Mouse (Mus musculus) forebrain, embryonic 16.5 days (tissue): Measurements from ENCODE around the gene Khk. TPM values are rescaled to one million over a fixed set of nuclear protein-coding genes. Genes with fewer than 3 reads are reported as not detected.
A peak's percentile ranks its signal among the peaks of the same experiment; 100 is the strongest.
"Not testable (repeated sequence)": the region's sequence is repeated elsewhere in the genome, so short reads cannot be mapped to it uniquely, and the experiment has no call there.

Experiments
- ATAC-seq: fragments of 200-750 bp; cut with Nextera tagmentation; 2 replicates; pipeline ENCODE4 v1.8.0; 2017; ENCODE audit warnings: mild to moderate bottlenecking, moderate library complexity
- H3K27ac ChIP-seq: fragments of 300-500 bp; sonication (generic); 2 replicates; pipeline ENCODE4 v1.5.1; 2014; ENCODE audit warnings: low read length, control low read depth
- H3K27me3 ChIP-seq: fragments of 300-500 bp; sonication (generic); replicated peaks from 2 replicates; pipeline ENCODE4 v1.6.1; 2014; ENCODE audit warnings: low read length; ENCODE audit not compliant: control insufficient read depth, insufficient read depth
- H3K36me3 ChIP-seq: fragments of 300-500 bp; sonication (generic); 2 replicates; pipeline ENCODE4 v1.6.1; 2014; ENCODE audit not compliant: control insufficient read depth, insufficient read depth
- H3K4me1 ChIP-seq: fragments of 300-500 bp; sonication (generic); replicated peaks from 2 replicates; pipeline ENCODE4 v1.6.1; 2014; ENCODE audit warnings: low read length; ENCODE audit not compliant: control insufficient read depth, insufficient read depth
- H3K4me2 ChIP-seq: fragments of 300-500 bp; sonication (generic); 2 replicates; pipeline ENCODE4 v1.6.1; 2014; ENCODE audit warnings: mild to moderate bottlenecking, low read length, control low read depth
- H3K4me3 ChIP-seq: fragments of 300-500 bp; sonication (generic); replicated peaks from 2 replicates; pipeline ENCODE4 v1.5.1; 2014; ENCODE audit warnings: mild to moderate bottlenecking, low read length, control low read depth
- H3K9ac ChIP-seq: fragments of 300-500 bp; sonication (generic); replicated peaks from 2 replicates; pipeline ENCODE4 v1.6.1; 2014; ENCODE audit warnings: low read depth, low read length, control low read depth
- H3K9me3 ChIP-seq: fragments of 300-500 bp; sonication (generic); 2 replicates; pipeline ENCODE4 v1.6.1; 2016; ENCODE audit warnings: low read length; ENCODE audit not compliant: control insufficient read depth
- WGBS: fragments of 180-500 bp; shearing (Covaris S2); extraction: QIAGEN DNeasy Blood & Tissue Kit; methylation state at CpG from one replicate; pipeline ENCODE4 v1.1.7; 2014; 5-methylcytosine and 5-hydroxymethylcytosine counted together
- polyA plus RNA-seq: library from polyadenylated mRNA; unstranded; fragments of >200 nt; fragmentation: Nextera tagmentation; extraction: Ambion mirVana; gene quantifications from 2 replicates; pipeline ENCODE4 v1.2.1, GENCODE M21; 2015

Khk gene
- 6.3 and 7.7 TPM in 2 replicates for polyA plus RNA-seq

DNA sequence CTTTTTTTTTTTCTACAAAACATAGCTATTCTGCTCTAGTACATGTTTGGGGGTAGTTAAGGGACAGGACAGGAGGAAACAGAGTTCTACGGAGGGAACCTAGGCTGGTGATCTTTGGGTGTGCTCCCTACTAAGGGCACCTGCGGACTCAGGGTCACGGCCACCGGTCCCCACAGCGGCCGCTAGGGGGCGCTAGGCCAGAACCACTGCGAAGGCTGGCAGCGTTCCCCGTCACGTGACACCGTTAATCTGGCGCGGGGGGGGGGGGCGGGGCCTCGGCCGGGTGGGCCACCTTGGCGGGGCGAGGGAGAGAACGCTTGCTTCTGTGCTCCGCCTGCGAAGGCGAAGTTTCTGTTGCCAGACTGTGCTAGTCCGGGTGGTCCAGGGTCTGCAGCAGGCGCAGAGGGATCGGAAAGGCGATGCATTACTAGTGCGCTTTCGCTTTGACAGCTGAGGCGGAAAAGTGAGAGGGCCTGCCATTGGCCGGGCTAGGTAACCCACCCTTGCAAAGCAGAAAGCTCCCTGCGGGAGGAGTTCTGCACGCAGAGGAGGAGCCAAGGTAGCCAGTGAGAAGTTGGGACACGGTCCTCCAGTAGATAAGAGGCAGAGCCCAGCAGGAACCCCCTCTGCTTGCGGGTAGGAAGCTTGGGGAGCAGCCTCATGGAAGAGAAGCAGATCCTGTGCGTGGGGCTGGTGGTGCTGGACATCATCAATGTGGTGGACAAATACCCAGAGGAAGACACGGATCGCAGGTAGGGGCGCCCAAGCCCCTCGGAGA is at the start of gene Khk:
Khk (plus strand) TSS at position 176 of the 778 bp plus-strand sequence.
- Histone ChIP-seq H3K4me3 (peak within 1 kb of the TSS; percentile 51), H3K4me1 (peaks cover 22% of the 10 kb centered on the region), H3K4me2 (peak within 1 kb of the TSS; percentile 62), H3K36me3 (no peaks in the 10 kb centered on the region), H3K9me3 (no peaks in the 10 kb centered on the region), H3K9ac (peak within 1 kb of the TSS; percentile 57), H3K27me3 (no peaks in the 10 kb centered on the region), H3K27ac (no peak within 1 kb of the TSS)
- peak; percentile 76 for ATAC-seq
- under 1% methylated on average over 40 of the region's 40 CpGs for WGBS

DNA sequence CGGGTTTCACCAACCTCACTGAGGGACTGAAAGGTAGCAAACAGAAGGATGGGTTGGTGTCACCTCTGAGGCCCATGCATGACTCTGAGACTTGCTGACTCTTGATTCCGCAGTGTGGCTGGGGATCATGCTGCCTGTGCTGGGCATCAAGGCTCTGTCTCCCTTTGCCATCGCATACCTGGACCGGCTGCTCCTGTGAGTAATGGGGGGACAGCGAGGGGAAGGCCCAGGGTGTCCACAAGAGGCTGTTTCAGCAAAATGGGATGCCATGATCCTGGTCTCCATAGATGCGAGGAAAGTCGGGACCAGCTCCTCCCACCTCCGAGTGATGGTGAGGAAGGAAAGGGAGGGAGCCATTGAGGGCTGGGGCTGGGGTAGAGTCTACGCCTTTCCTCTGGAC is 48.7 kb upstream of the Khk start:
- WGBS, result 91% methylated on average over 9 of the region's 9 CpGs
- peaks cover 12% of the 10 kb centered on the region for H3K4me1 ChIP-seq
- no peak overlapping the region for H3K27ac ChIP-seq
- no peak overlapping the region for H3K9ac ChIP-seq
- no peak overlapping the region for H3K4me3 ChIP-seq
- no peaks in the 10 kb centered on the region for H3K9me3 ChIP-seq
- H3K36me3 ChIP-seq, result peaks cover 35% of the 10 kb centered on the region
- H3K27me3 ChIP-seq, result no peaks in the 10 kb centered on the region
- H3K4me2 ChIP-seq, result no peak overlapping the region
- ATAC-seq, result no peak

DNA sequence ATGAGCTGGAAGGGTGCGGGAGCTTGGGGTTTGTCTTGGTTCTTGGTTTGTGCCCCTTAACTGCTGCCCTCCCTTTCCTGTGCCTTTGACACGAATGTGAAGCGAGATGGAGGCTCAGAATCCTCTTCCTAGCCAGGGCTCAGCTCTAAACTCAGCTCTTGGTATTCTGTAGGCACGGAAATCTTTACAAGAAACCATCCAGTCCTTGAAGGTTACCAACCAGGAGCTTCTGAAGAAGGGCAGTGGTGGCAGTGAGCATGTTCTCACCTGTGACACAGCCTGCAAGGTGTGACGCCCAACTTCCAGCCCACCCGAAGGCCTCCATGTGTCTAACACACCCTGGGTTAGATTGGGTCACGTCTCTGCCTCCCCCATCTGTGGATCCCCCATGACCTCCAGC is 46.9 kb upstream of the Khk start:
- no peak overlapping the region for H3K9ac ChIP-seq
- no peak for ATAC-seq
- WGBS, result 93% methylated on average over 7 of the region's 7 CpGs
- H3K27ac ChIP-seq, result no peak overlapping the region
- no peak overlapping the region for H3K4me2 ChIP-seq
- H3K4me1 ChIP-seq, result peaks cover 16% of the 10 kb centered on the region
- no peak overlapping the region for H3K4me3 ChIP-seq
- H3K36me3 ChIP-seq, result peaks cover 35% of the 10 kb centered on the region
- no peaks in the 10 kb centered on the region for H3K27me3 ChIP-seq
- no peaks in the 10 kb centered on the region for H3K9me3 ChIP-seq

DNA sequence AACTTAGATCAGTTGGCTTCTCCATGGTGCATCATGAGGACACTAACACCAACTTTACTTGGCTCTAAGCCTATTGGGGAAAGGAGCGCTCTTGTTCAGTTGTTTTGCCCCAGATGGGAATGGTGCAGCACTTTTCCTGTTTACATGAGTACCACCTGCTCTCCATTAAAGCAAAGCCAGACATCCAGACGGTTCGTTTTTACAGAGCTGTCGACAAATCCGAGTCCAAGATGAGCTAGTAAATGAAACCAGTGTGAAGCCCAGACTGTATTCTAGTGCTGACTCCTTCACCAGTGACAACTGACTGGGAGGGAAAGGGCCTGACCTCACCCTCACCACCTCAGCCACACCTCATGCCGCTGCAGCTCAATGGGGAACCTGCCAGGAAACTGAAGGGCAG is 42.6 kb upstream of the Khk start:
- peak overlapping the region; percentile 56 for H3K27ac ChIP-seq
- no peak overlapping the region for H3K9ac ChIP-seq
- H3K4me3 ChIP-seq, result no peak overlapping the region
- H3K4me2 ChIP-seq, result no peak overlapping the region
- peaks cover 28% of the 10 kb centered on the region for H3K36me3 ChIP-seq
- no peaks in the 10 kb centered on the region for H3K27me3 ChIP-seq
- peak; percentile 52 for ATAC-seq
- WGBS, result 43% methylated on average over 6 of the region's 6 CpGs
- no peaks in the 10 kb centered on the region for H3K9me3 ChIP-seq
- H3K4me1 ChIP-seq, result peaks cover 7% of the 10 kb centered on the region; the same call in 1 of the 2 replicates

DNA sequence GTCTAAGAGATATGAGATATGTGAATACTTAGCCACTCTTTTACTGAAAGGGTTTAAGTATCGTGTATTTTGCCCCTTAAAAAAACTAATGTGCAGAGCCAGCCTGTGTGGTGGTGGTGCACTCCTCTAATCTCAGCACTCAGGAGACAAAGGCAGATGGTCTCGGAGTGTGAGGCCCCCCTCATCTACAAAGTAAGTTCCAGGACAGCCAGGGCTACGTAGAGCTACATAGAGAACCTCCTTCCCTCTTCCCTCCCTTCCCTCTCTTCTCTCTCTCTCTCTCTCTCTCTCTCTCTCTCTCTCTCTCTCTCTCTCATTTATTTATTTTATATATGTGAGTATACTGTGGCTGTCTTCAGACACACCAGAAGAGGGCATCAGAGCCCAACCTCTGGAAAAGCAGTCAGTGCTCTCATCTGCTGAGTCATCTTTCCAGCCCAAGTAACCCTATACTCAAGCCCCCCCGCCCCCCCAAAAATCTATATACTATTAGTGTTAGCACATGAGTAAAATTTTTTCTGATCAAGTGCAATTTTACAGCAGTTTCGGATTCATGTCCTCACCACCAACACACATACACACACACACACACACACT is 41.8 kb upstream of the Khk start:
- Histone ChIP-seq H3K4me2 (no peak overlapping the region), H3K4me1 (peaks cover 7% of the 10 kb centered on the region; the same call in 1 of the 2 replicates), H3K4me3 (no peak overlapping the region), H3K36me3 (peaks cover 21% of the 10 kb centered on the region), H3K9me3 (no peaks in the 10 kb centered on the region), H3K27ac (peak overlapping the region; percentile 56), H3K27me3 (no peaks in the 10 kb centered on the region), H3K9ac (no peak overlapping the region)
- ATAC-seq, result peak; percentile 68
- WGBS, result 73% methylated on average over 5 of the region's 5 CpGs

DNA sequence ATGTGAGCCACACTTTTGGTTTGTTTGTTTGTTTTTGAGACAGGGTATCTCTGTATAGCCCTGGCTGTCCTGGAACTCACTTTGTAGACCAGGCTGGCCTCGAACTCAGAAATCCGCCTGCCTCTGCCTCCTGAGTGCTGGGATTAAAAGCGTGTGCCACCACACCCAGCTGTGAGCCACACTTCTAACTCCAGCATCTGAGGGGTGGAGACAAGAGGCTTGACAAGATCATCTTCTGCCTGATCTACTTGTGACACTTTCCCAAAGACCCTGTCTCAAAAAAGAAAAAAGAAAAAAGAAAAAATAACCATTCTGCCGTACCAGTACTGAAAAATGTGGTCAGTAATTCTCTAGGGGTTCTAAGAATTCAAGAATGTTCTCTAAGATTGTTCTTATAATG is 39.4 kb upstream of the Khk start:
- not testable (repeated sequence) for H3K9ac ChIP-seq, H3K27ac ChIP-seq, ATAC-seq, H3K36me3 ChIP-seq, H3K27me3 ChIP-seq, H3K9me3 ChIP-seq, H3K4me3 ChIP-seq, H3K4me2 ChIP-seq
- H3K4me1 ChIP-seq, result peaks cover 11% of the 10 kb centered on the region; the same call in 1 of the 2 replicates
- 94% methylated on average over 4 of the region's 4 CpGs for WGBS

DNA sequence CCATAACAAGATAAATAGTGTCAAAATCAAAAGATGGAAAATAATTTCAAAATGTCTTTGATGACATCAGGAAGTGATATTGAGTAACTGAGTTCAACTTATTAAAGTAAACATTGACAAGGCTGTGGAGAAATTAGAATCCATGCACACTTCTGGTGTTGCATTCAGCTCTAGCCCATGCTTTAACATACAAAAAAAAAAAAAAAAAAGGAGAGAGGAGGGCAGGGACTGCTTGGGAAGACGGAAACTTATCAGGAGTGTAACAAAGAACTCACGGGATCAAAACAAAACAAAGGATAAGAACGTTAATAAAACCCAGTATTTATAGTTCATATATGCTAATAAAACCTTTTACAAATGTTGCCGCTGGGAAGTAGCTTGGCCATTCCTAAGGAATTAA is 35.0 kb upstream of the Khk start:
- H3K4me1 ChIP-seq, result peaks cover 18% of the 10 kb centered on the region

DNA sequence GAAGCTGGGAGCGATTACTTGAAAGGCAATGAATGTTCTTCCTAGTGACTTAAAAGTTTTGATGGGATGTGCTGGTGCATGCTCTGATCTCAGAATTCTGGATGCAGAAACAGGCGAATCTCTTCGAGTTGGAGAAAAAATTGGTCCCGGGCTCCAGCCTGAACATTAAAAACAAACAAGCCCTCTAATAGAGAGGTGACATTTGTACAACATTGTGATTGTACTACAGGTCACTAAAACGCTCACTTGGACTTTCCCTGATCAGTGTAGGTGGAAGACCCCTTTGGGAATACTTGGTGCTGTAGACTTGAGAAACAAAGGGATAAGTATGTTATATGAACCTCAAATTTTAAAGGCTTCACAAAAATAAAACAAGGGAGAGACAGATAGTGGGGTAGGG is 34.5 kb upstream of the Khk start:
- H3K27ac ChIP-seq, result peak overlapping the region; percentile 99
- H3K9ac ChIP-seq, result peak overlapping the region; percentile 89
- no peaks in the 10 kb centered on the region for H3K9me3 ChIP-seq
- 22% methylated on average over 5 of the region's 5 CpGs for WGBS
- H3K4me3 ChIP-seq, result peak overlapping the region; percentile 58
- peaks cover 18% of the 10 kb centered on the region for H3K4me1 ChIP-seq
- H3K4me2 ChIP-seq, result peak overlapping the region; percentile 72
- peaks cover 4% of the 10 kb centered on the region; the same call in 1 of the 2 replicates for H3K36me3 ChIP-seq
- ATAC-seq, result no peak
- H3K27me3 ChIP-seq, result no peaks in the 10 kb centered on the region

More for the DNA sequence above, 35.0 kb upstream of the Khk start:
- Histone ChIP-seq H3K36me3 (no peaks in the 10 kb centered on the region; the same call in 1 of the 2 replicates), H3K27ac (no peak overlapping the region), H3K4me2 (peak overlapping the region; percentile 72), H3K4me3 (no peak overlapping the region; the same call in 1 of the 2 replicates), H3K27me3 (no peaks in the 10 kb centered on the region), H3K9me3 (no peaks in the 10 kb centered on the region), H3K9ac (no peak overlapping the region)
- ATAC-seq, result no peak
- 33% methylated on average over 4 of the region's 4 CpGs for WGBS

DNA sequence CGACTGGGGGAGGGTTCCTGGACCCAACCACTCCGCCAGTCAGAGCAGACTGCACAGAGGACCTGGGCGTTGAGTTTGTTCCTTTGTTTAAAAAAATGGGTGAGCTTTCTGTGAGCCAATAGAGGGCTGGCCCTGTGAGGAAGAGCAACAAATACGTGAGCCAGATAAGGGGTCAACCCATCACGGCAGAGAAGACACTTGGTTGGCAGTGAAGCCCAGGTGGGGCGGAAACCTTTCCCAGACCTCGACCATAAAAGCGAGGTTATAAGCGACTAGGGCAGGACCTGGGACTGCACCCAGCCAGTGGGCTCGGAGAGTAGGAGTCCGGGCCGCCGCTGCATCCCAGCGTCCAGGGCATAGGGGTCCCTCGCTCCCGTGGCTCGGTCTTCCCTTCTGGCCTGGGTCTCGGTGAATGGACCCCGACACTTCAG is 33.9 kb upstream of the Khk start:
- H3K27ac ChIP-seq, result peak overlapping the region; percentile 99
- H3K9ac ChIP-seq, result peak overlapping the region; percentile 89
- H3K4me1 ChIP-seq, result peaks cover 18% of the 10 kb centered on the region
- H3K27me3 ChIP-seq, result no peaks in the 10 kb centered on the region
- ATAC-seq, result peak; percentile 31
- peak overlapping the region; percentile 72 for H3K4me2 ChIP-seq
- WGBS, result 0% methylated on average over 19 of the region's 19 CpGs
- peak overlapping the region; percentile 58 for H3K4me3 ChIP-seq
- no peaks in the 10 kb centered on the region for H3K9me3 ChIP-seq
- H3K36me3 ChIP-seq, result peaks cover 10% of the 10 kb centered on the region
